Mouse (Mus musculus) megakaryocyte, embryonic 14.5 days (primary cell): ENCODE data around the gene Tent5b.

Experiments
- FLI1 ChIP-seq: IDR thresholded peaks from 2 replicates; pipeline ENCODE4 v1.6.1; 2012; ENCODE audit warnings: low read length, inconsistent platforms, mixed read lengths
- GATA1 ChIP-seq: IDR thresholded peaks from 3 replicates; pipeline ENCODE4 v1.6.1; 2012; ENCODE audit warnings: mixed read lengths, low read length, inconsistent platforms, borderline replicate concordance

- TF ChIP-seq GATA1 (no peak), FLI1 (no peak)
Observed at GRCm38 (mm10) chr4:133482479-133482878, 2.5 kb downstream of the Tent5b start.
